Comparison of ENCODE assay signal across 9 mouse cellular contexts in genomic region chr2:180255701-180256100, GRCm38 (mm10). TPM values are rescaled to one million over a fixed set of nuclear protein-coding genes. Genes with fewer than 3 reads are reported as not detected.
DNase-seq lines count a peak whose midpoint lies in the region; ATAC-seq and TF ChIP-seq lines count a peak whose summit lies in the region.
"Had no signal": no experiment of that assay in that cellular context is flagged by ENCODE, and none has a peak within 500 bp of the region (broad histone marks: within the 10 kb centered on the region; RNA-seq: fewer than 3 reads in every experiment).

No protein-coding gene starts in this region.

- peak; percentile 73 for DNase-seq in liver, adult 2 months (ENCODE audit: extremely low read depth, low read depth, low spot score)
- DNase-seq in liver: no peak
- DNase-seq in kidney, postnatal 10 days: peak; percentile 11
- DNase-seq in layer of hippocampus, adult 9-11 months: no peak
- no peak for DNase-seq in cerebellum, adult 18-20 months
- no peak for DNase-seq in adrenal gland, postnatal 10 days

- peak overlapping the region; percentile 64 for H3K27ac ChIP-seq in liver, adult 2 months (replicated peaks; ENCODE audit: insufficient read depth, low read depth, low read length)
- H3K27ac ChIP-seq in forebrain, embryonic 12.5 days: peak overlapping the region; percentile 94; the same call in 1 of the 2 replicates
- H3K27ac ChIP-seq in small intestine, adult 2 months (ENCODE audit: insufficient read depth, low read depth, low read length): 0 out of 2 replicates have a peak overlapping the region, but pooled peaks have one; percentile 64

- no peaks in the 10 kb centered on the region for H3K27me3 ChIP-seq in liver, adult 2 months (ENCODE audit: control insufficient read depth, insufficient read depth, low read length)
- no peaks in the 10 kb centered on the region for H3K27me3 ChIP-seq in forebrain, embryonic 12.5 days
- H3K27me3 ChIP-seq in small intestine, adult 2 months (ENCODE audit: control insufficient read depth, insufficient read depth, low read length): no peaks in the 10 kb centered on the region

- TF ChIP-seq POLR2A in liver, adult 2 months (IDR thresholded peaks at IDR 0.05; ENCODE audit: extremely low read depth, insufficient read depth, low read length): no peak
- TF ChIP-seq POLR2A in small intestine, adult 2 months (IDR thresholded peaks at IDR 0.05; ENCODE audit: low read depth, low read length): no peak

- TF ChIP-seq CTCF in liver, adult 2 months (IDR thresholded peaks at IDR 0.05; ENCODE audit: low read depth, low read length): no peak
- TF ChIP-seq CTCF in small intestine, adult 2 months (IDR thresholded peaks at IDR 0.05; ENCODE audit: extremely low read depth, insufficient read length, insufficient replicate concordance, low read depth, low read length): no peak

- ATAC-seq in forebrain, embryonic 12.5 days (ENCODE audit: low FRiP score): no peak

- H3K9ac ChIP-seq in liver, adult 2 months (ENCODE audit: low read depth, low read length): no peak overlapping the region
- no peak overlapping the region for H3K9ac ChIP-seq in forebrain, embryonic 12.5 days

- no peaks in the 10 kb centered on the region for H3K9me3 ChIP-seq in forebrain, embryonic 12.5 days

- peaks cover 4% of the 10 kb centered on the region for H3K4me1 ChIP-seq in liver, adult 2 months (ENCODE audit: control insufficient read depth, insufficient read depth, low read length)
- peaks cover 26% of the 10 kb centered on the region for H3K4me1 ChIP-seq in forebrain, embryonic 12.5 days
- H3K4me1 ChIP-seq in small intestine, adult 2 months (ENCODE audit: control insufficient read depth, insufficient read depth, insufficient read length, low read length): peaks cover 4% of the 10 kb centered on the region

- peaks cover 7% of the 10 kb centered on the region; the same call in 1 of the 2 replicates for H3K36me3 ChIP-seq in liver, adult 2 months (ENCODE audit: control insufficient read depth, insufficient read depth, low read length)
- H3K36me3 ChIP-seq in forebrain, embryonic 12.5 days (replicated peaks): peaks cover 27% of the 10 kb centered on the region
- peaks cover 14% of the 10 kb centered on the region for H3K36me3 ChIP-seq in small intestine, adult 2 months (ENCODE audit: control insufficient read depth, insufficient read depth, low read length)

- no peaks in the 10 kb centered on the region for H3K79me2 ChIP-seq in liver, adult 2 months (ENCODE audit: control insufficient read depth, insufficient read depth, low read length)

- H3K4me3 ChIP-seq in liver, adult 2 months (ENCODE audit: insufficient read depth, low read depth, low read length): no peak overlapping the region
- H3K4me3 ChIP-seq in forebrain, embryonic 12.5 days (replicated peaks): 0 out of 2 replicates have a peak overlapping the region, but pooled peaks have one; percentile 89
- no peak overlapping the region for H3K4me3 ChIP-seq in small intestine, adult 2 months (ENCODE audit: low read depth, low read length)

- WGBS in liver, adult 2 months: 68% methylated on average over 9 of the region's 9 CpGs
- 94% methylated on average over 9 of the region's 9 CpGs for WGBS in forebrain, embryonic 12.5 days
- WGBS in small intestine, adult 2 months: 52% methylated on average over 9 of the region's 9 CpGs

- H3K4me2 ChIP-seq in forebrain, embryonic 12.5 days: peak overlapping the region; percentile 85

RNA-seq across cellular contexts. Expression of gene Rps21, which starts 1.5 kb away (rescaled TPM):
- 713 and 1,049 TPM in 2 replicates for total RNA-seq in liver, adult 2 months (2014; rRNA removed)
- polyA plus RNA-seq in liver, adult 2 months (2012; rRNA removed): 880 and 922 TPM in 2 replicates
- 464 and 488 TPM in 2 replicates for polyA plus RNA-seq in forebrain, embryonic 12.5 days (2016; fragmentation: Nextera tagmentation; extraction: Ambion mirVana)
- polyA plus RNA-seq in small intestine, adult 2 months (2012; rRNA removed): 2,052 and 2,413 TPM in 2 replicates
- 100 to 1,000 TPM; 772 to 787 TPM for total RNA-seq in adrenal gland, postnatal 10 days (2021)

RNA-seq across cellular contexts. Expression of gene Cables2, which starts 17.6 kb away (rescaled TPM):
- total RNA-seq in liver, adult 2 months (2014; rRNA removed): 8.9 and 10.3 TPM in 2 replicates
- 29.2 and 29.5 TPM in 2 replicates for polyA plus RNA-seq in liver, adult 2 months (2012; rRNA removed)
- 17.7 and 20.8 TPM in 2 replicates for polyA plus RNA-seq in forebrain, embryonic 12.5 days (2016; fragmentation: Nextera tagmentation; extraction: Ambion mirVana)
- 15.3 and 32.0 TPM in 2 replicates for polyA plus RNA-seq in small intestine, adult 2 months (2012; rRNA removed)
- 10 to 100 TPM; 17.3 to 19.8 TPM for total RNA-seq in adrenal gland, postnatal 10 days (2021)

RNA-seq across cellular contexts. Expression of gene Lama5, which starts 30.0 kb away (rescaled TPM):
- total RNA-seq in liver, adult 2 months (2014; rRNA removed): 0.65 and 0.74 TPM in 2 replicates
- 1.6 and 4.0 TPM in 2 replicates for polyA plus RNA-seq in liver, adult 2 months (2012; rRNA removed)
- 4.9 and 5.1 TPM in 2 replicates for polyA plus RNA-seq in forebrain, embryonic 12.5 days (2016; fragmentation: Nextera tagmentation; extraction: Ambion mirVana)
- polyA plus RNA-seq in small intestine, adult 2 months (2012; rRNA removed): 36.0 and 41.7 TPM in 2 replicates
- 10 to 100 TPM; 35.6 to 39.0 TPM for total RNA-seq in adrenal gland, postnatal 10 days (2021)

RNA-seq across cellular contexts. Expression of gene Rbbp8nl, which starts 34.0 kb away (rescaled TPM):
- total RNA-seq in liver, adult 2 months (2014; rRNA removed): not detected in 2 replicates
- not detected in 2 replicates for polyA plus RNA-seq in liver, adult 2 months (2012; rRNA removed)
- polyA plus RNA-seq in forebrain, embryonic 12.5 days (2016; fragmentation: Nextera tagmentation; extraction: Ambion mirVana): 0.10 and 0.13 TPM in 2 replicates
- 1.2 and 1.6 TPM in 2 replicates for polyA plus RNA-seq in small intestine, adult 2 months (2012; rRNA removed)
- total RNA-seq in adrenal gland, postnatal 10 days (2021): not detected
- total RNA-seq: monocyte, adult 5-6 weeks had no signal

Comparison
In these comparisons a context has a peak if more than half of its experiments do, and no peak if none do; other contexts are left out.
1. DNase-seq: peak in liver, adult 2 months (single experiment) and kidney, postnatal 10 days (single experiment); none in liver (single experiment), layer of hippocampus, adult 9-11 months (single experiment), cerebellum, adult 18-20 months (0 of 2) and adrenal gland, postnatal 10 days (single experiment).
2. Peak in every context shown above with its lines, with median percentiles within 50 percentile points of each other: H3K27ac ChIP-seq.